Mouse (Mus musculus): ENCODE results near the gene Runx1.

GRCm38 (mm10) chr16:92831341-92831740 is 5.4 kb upstream of the Runx1 start:
- TF ChIP-seq CTCF (IDR thresholded peaks at IDR 0.05; ENCODE audit: low read depth) (no peak), EP300 (IDR thresholded peaks at IDR 0.05; ENCODE audit: low read depth) (no peak)

Measured in liver, embryonic 14.5 days (tissue).